Mouse (Mus musculus): Measurements from ENCODE around the gene Acp7. TPM values are rescaled to one million over a fixed set of nuclear protein-coding genes. Genes with fewer than 3 reads are reported as not detected.
"Not testable (repeated sequence)": the region's sequence is repeated elsewhere in the genome, so short reads cannot be mapped to it uniquely, and the experiment has no call there.

Acp7 gene
- polyA plus RNA-seq, 1 experiment from 2014 or later: 0.10 TPM

DNA sequence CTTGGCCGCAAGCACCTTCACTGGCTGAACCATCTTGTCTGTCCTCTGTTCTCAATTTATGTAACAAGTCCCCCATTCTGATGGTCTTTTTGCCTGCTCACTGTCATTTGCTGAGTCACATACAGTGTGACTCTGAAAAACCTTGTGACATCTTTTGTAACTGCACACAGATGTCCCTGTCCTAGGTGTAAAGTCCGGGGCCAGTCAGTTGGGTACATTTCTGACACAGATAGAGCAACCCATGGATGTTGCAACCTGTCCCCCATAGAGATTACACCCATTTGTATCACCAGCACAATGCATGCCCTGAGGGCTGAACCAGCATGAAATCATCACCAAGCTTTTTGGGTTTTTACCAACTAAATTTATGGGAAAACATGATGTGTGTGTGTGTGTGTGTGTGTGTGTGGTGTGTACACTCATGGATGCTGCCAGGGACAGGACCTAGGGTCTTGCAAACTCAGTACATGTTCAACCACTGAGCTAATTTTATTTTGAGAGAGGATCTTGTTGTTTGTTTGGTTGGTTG is 14.9 kb upstream of the Acp7 start:
- Histone ChIP-seq H3K27ac (replicated peaks) (no peak overlapping the region), H3K4me3 (replicated peaks) (no peak overlapping the region), H3K36me3 (no peaks in the 10 kb centered on the region), H3K27me3 (replicated peaks) (no peaks in the 10 kb centered on the region), H3K9ac (replicated peaks) (no peak overlapping the region), H3K9me3 (replicated peaks) (no peaks in the 10 kb centered on the region), H3K4me2 (no peak overlapping the region), H3K4me1 (no peaks in the 10 kb centered on the region)
- ATAC-seq (ENCODE audit: low FRiP score): no peak
- 87% methylated on average over 2 of the region's 2 CpGs for WGBS

DNA sequence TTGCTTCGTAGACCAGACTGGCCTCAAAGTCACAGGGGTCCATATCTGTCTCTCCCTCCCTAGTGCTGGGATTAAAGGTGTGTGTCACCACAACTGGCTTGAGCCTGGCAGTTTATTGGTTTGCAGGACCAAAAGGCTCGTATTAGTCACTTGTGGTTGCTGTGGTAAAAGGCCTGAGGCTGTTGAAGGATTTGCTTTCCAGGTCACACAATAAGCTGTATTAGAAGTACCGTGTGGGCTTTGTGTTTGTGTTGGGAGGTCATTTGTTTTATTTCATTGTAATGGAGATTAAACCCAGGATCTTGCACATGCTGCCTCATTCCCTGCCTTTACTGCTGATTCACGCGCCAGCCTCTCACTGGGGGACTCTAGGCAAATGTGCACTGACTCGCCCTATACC is 14.2 kb upstream of the Acp7 start:
- no peak overlapping the region for H3K9ac ChIP-seq (replicated peaks)
- H3K9me3 ChIP-seq (replicated peaks): no peaks in the 10 kb centered on the region
- no peak for ATAC-seq (ENCODE audit: low FRiP score)
- no peak overlapping the region for H3K27ac ChIP-seq (replicated peaks)
- H3K36me3 ChIP-seq: no peaks in the 10 kb centered on the region
- no peaks in the 10 kb centered on the region for H3K27me3 ChIP-seq (replicated peaks)
- 41% methylated on average over 6 of the region's 6 CpGs for whole genome bisulfite sequencing
- no peak overlapping the region for H3K4me3 ChIP-seq (replicated peaks)
- no peaks in the 10 kb centered on the region for H3K4me1 ChIP-seq
- no peak overlapping the region for H3K4me2 ChIP-seq

DNA sequence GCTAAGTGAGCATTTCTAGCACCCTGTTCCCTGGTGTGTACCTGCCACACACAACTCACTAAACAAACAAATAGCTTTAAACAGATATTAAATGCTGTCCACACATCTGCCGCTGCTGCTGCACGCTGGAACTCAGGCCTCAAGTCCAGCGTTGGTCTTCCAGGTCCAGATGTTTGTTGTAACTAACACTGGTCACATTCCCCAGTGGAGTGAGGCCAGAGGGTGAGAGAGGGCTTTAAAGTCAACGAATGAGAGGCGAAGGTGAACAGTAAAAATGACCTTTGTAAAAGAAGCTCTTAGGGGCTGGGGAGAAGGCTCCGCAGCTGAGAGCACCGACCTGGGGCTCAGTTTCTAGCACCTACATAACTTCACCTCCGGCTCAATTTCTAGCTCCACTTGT is 10.4 kb upstream of the Acp7 start:
- no peak overlapping the region for H3K9ac ChIP-seq (replicated peaks)

DNA sequence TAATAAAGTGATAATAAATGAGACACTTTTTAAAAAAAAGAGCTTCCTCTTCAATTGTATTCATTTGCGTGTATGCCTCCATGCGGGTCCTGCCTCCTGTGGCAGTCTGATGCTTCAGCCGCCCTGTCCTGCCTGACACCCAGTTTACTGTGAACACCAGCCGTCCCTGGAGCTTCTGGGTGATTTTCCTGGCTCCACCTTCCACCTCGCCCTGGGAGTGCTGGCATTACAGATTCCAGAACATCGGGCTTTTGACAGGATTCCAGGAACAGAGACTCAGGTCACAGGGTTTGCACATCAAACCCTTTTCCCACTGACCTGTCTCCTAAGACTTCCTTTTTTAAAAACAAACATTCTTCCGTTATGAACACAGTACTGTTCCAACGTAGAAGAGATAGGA is 6.4 kb upstream of the Acp7 start:
- ATAC-seq (ENCODE audit: low FRiP score): no peak
- Histone ChIP-seq H3K9me3 (replicated peaks) (no peaks in the 10 kb centered on the region), H3K4me3 (replicated peaks) (no peak overlapping the region), H3K4me2 (no peak overlapping the region), H3K27ac (replicated peaks) (no peak overlapping the region), H3K36me3 (no peaks in the 10 kb centered on the region), H3K4me1 (no peaks in the 10 kb centered on the region), H3K27me3 (replicated peaks) (peaks cover 7% of the 10 kb centered on the region), H3K9ac (replicated peaks) (no peak overlapping the region)
- 25% methylated on average over 8 of the region's 8 CpGs for WGBS

More for the DNA sequence above, 10.4 kb upstream of the Acp7 start:
- Histone ChIP-seq H3K36me3 (no peaks in the 10 kb centered on the region), H3K9me3 (replicated peaks) (no peaks in the 10 kb centered on the region), H3K4me1 (no peaks in the 10 kb centered on the region), H3K4me3 (replicated peaks) (no peak overlapping the region), H3K4me2 (no peak overlapping the region), H3K27me3 (replicated peaks) (no peaks in the 10 kb centered on the region), H3K27ac (replicated peaks) (no peak overlapping the region)
- WGBS: 86% methylated on average over 8 of the region's 8 CpGs
- ATAC-seq (ENCODE audit: low FRiP score): no peak

DNA sequence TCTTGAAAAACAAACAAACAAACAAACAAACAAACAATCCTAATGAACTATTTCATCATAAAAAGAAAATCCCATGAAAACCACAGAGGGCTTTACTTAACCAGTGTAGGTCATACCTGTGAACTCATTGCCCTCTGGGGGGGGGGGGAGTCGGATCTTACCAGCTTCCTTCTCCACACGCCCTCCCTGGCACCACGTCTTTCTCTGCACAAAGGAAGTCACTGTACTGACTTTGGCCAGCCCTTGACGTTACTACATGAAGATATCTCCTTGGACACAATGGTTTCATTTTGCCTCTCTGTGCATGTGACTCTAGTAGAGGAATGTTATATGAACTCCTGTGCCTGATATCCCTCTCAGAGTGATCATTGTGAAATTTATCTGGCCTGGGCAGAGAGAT is 3.0 kb upstream of the Acp7 start:
- no peak overlapping the region for H3K27ac ChIP-seq (replicated peaks)
- H3K36me3 ChIP-seq: no peaks in the 10 kb centered on the region
- 75% methylated on average over 4 of the region's 4 CpGs for WGBS
- H3K27me3 ChIP-seq (replicated peaks): peaks cover 36% of the 10 kb centered on the region
- ATAC-seq (ENCODE audit: low FRiP score): no peak
- no peak overlapping the region for H3K4me3 ChIP-seq (replicated peaks)
- no peak overlapping the region for H3K4me2 ChIP-seq
- H3K4me1 ChIP-seq: peaks cover 14% of the 10 kb centered on the region
- no peaks in the 10 kb centered on the region for H3K9me3 ChIP-seq (replicated peaks)
- H3K9ac ChIP-seq (replicated peaks): no peak overlapping the region

DNA sequence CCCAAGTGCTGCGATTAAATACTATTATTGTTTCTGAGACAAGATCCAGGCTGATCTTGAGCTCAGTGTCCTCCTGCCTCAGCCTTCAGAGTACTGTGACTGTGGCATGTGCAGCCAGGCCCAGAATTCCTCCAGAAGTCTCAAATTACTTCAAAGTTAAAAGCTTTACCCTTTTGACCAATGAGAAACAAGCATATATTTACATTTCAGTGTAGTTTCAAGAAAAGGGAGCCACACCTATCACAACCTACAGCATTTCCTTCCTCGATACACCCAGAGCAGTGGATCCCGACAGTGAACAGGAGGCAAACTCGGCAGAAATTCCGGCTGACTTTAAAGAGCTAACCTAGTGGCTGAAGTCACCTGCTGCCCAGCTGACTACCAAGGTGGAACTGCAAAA is 6.3 kb downstream of the Acp7 start:
- Histone ChIP-seq H3K27ac (replicated peaks) (no peak overlapping the region), H3K36me3 (no peaks in the 10 kb centered on the region), H3K9ac (replicated peaks) (no peak overlapping the region), H3K27me3 (replicated peaks) (peaks cover 19% of the 10 kb centered on the region), H3K4me1 (peaks cover 2% of the 10 kb centered on the region; the same call in 1 of the 2 replicates), H3K4me3 (replicated peaks) (no peak overlapping the region), H3K9me3 (replicated peaks) (no peaks in the 10 kb centered on the region), H3K4me2 (no peak overlapping the region)
- 85% methylated on average over 5 of the region's 5 CpGs for WGBS
- ATAC-seq (ENCODE audit: low FRiP score): no peak

DNA sequence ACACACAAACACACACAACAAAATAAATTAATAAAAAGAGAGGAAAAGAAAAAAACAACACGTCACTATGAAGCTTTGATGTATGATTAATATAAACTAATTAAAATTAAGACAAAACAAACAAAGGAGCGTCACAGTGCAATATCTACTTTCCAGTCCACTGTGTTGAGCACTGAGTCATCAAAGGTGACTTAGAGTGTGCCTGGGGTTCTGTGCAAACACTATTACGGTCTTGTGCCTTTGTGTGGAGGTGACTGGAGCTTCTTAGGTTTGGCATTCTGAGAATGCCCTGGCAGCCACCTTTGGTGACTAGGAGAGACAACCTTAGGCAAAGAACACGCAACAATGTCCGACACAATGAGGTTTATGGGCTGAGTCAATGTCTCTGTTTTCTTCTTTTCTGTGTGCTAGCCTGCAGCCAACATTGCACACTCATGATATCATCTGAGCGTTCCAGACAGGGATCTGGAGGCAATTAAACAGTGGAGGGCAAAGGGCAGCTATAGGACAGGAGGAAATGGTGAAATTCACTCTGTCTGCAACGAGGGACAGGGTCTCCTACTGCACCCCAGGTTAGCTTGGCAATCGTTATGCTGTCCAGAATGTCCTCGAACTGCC is 11.9 kb downstream of the Acp7 start:
- 75% methylated on average over 9 of the region's 9 CpGs for WGBS
- Histone ChIP-seq H3K4me3 (replicated peaks) (no peak overlapping the region), H3K27me3 (replicated peaks) (no peaks in the 10 kb centered on the region), H3K9ac (replicated peaks) (no peak overlapping the region), H3K4me1 (no peaks in the 10 kb centered on the region), H3K27ac (replicated peaks) (no peak overlapping the region), H3K36me3 (no peaks in the 10 kb centered on the region), H3K9me3 (replicated peaks) (no peaks in the 10 kb centered on the region), H3K4me2 (no peak overlapping the region)
- ATAC-seq (ENCODE audit: low FRiP score): no peak

DNA sequence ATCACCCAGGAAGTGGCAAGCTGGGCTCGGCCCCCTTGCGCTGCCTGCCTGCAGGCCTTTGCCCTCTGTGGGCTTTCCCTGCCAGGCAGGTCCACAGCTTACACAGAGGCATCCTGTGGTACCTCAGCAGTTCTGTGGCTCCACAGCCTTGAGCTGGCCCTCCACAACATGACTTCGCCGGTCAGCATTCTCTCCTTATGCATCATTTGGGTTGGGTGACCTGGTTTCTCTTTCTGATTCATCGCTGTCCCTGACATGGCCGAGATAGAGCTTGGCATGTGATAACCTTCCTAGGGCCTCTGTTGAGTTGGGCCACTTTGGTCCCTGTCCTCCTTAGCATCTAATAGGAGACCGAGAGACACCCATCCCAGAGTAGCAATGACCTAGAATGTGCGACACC is 25.2 kb downstream of the Acp7 start:
- no peak for ATAC-seq (ENCODE audit: low FRiP score)
- WGBS: 92% methylated on average over 8 of the region's 8 CpGs
- Histone ChIP-seq H3K36me3 (no peaks in the 10 kb centered on the region), H3K4me1 (peaks cover 7% of the 10 kb centered on the region), H3K27ac (replicated peaks) (no peak overlapping the region), H3K4me3 (replicated peaks) (no peak overlapping the region), H3K4me2 (no peak overlapping the region), H3K9ac (replicated peaks) (no peak overlapping the region), H3K9me3 (replicated peaks) (no peaks in the 10 kb centered on the region), H3K27me3 (replicated peaks) (no peaks in the 10 kb centered on the region)

DNA sequence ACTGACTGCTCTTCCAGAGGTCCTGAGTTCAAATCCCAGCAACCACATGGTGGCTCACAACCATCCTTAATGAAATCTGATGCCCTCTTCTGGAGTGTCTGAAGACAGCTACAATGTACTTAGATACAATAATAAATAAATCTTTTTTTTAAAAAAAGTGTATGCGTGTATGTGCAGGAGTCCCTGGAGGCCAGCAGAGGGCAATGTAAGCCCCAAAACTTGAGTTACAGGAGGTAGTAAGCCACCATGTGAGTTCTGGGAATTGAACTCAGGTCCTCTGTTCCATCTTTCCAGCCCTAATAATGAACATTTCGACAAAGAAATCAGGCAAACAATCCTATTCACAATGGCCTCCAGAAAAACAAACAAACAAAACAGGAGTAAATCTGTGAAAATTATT is 27.3 kb downstream of the Acp7 start:
- H3K9me3 ChIP-seq (replicated peaks); H3K9ac ChIP-seq (replicated peaks); H3K27ac ChIP-seq (replicated peaks); H3K4me2 ChIP-seq; H3K4me3 ChIP-seq (replicated peaks); H3K36me3 ChIP-seq; H3K27me3 ChIP-seq (replicated peaks); ATAC-seq (ENCODE audit: low FRiP score): not testable (repeated sequence)
- peaks cover 13% of the 10 kb centered on the region for H3K4me1 ChIP-seq
- 86% methylated on average over 2 of the region's 2 CpGs for WGBS

DNA sequence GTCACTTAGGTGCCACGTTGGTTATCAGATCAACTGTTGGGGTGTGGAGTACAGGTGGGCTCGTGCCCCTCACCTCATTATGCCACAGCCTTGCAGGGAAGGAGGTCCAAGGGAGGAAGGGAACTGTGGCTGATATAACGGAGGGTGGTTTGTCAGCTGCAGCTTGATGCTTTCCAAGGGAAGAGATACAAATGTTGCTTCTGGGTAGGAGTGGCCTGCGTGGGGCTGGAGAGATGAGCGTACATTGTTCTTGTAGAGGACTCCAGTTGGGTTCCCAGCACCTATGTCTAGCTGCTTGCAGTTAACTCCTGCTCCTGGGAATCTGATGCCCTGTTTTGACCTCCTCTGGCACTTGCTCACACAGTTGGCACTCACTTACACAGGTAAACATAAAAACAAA is 28.0 kb downstream of the Acp7 start:
- H3K4me3 ChIP-seq (replicated peaks): no peak overlapping the region
- ATAC-seq (ENCODE audit: low FRiP score): no peak
- H3K9me3 ChIP-seq (replicated peaks): no peaks in the 10 kb centered on the region
- H3K4me2 ChIP-seq: no peak overlapping the region
- H3K9ac ChIP-seq (replicated peaks): no peak overlapping the region
- H3K27me3 ChIP-seq (replicated peaks): no peaks in the 10 kb centered on the region
- 79% methylated on average over 5 of the region's 5 CpGs for WGBS
- H3K4me1 ChIP-seq: peaks cover 18% of the 10 kb centered on the region
- no peak overlapping the region for H3K27ac ChIP-seq (replicated peaks)
- no peaks in the 10 kb centered on the region for H3K36me3 ChIP-seq

DNA sequence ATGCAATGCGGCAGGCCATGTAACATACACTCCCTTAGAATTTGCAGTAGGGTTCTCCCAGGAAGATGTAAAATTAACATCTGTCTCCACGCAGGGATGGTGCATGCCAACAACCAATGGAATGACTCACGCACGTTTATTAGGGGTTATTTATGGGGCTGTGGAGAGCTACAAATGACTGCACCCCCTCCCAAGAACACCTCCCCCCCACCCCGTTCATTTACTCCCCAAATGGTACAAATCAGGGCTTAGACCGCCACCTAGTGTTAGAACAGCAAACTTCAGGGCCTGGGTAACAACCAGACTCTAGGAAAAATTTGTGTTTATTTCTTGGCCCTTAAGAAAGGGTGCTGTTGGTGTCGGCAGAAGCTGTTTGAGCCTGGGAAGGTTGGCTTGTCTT is 29.5 kb downstream of the Acp7 start:
- Histone ChIP-seq H3K4me1 (peaks cover 27% of the 10 kb centered on the region), H3K9ac (replicated peaks) (no peak overlapping the region), H3K27me3 (replicated peaks) (no peaks in the 10 kb centered on the region), H3K4me2 (peak overlapping the region; percentile 47), H3K27ac (replicated peaks) (peak overlapping the region; percentile 76), H3K4me3 (replicated peaks) (no peak overlapping the region), H3K36me3 (no peaks in the 10 kb centered on the region), H3K9me3 (replicated peaks) (no peaks in the 10 kb centered on the region)
- WGBS: 6% methylated on average over 7 of the region's 7 CpGs
- ATAC-seq (ENCODE audit: low FRiP score): peak; percentile 60

DNA sequence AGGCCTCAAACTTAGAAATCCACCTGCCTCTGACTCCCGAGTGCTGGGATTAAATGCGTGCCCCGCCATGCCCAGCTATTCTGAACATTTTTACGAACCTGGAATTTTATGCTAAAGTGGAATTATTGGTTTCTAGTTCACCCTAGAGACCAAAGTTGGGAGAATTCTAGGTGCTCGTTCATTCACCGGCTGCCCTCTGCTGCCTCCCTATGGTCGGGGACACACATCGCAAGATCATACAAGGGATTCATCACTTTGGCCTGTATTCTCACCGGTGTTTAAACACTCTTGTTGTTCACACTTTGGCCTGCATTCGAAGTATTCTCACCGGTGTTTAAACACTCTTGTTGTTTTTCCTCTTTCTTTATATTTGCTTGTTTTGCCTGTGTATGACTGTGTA is 30.1 kb downstream of the Acp7 start:
- Histone ChIP-seq H3K4me1 (peaks cover 34% of the 10 kb centered on the region), H3K27me3 (replicated peaks) (no peaks in the 10 kb centered on the region), H3K9me3 (replicated peaks) (no peaks in the 10 kb centered on the region), H3K27ac (replicated peaks) (peak overlapping the region; percentile 76), H3K4me3 (replicated peaks) (no peak overlapping the region), H3K4me2 (no peak overlapping the region; the same call in 1 of the 2 replicates), H3K36me3 (no peaks in the 10 kb centered on the region), H3K9ac (replicated peaks) (no peak overlapping the region)
- ATAC-seq (ENCODE audit: low FRiP score): 0 out of 2 replicates have a peak, but pooled peaks have one; percentile 12
- WGBS: 11% methylated on average over 11 of the region's 11 CpGs
